Mouse (Mus musculus): ENCODE measurements around the gene Naa80.

GRCm38 (mm10) chr9:107624951-107625350 is 46.3 kb downstream of the Naa80 start:
- TF ChIP-seq ZNF384 (IDR thresholded peaks at IDR 0.05; ENCODE audit: low read depth, low read length) (no peak), MAFK (IDR thresholded peaks at IDR 0.05; ENCODE audit: insufficient read depth, low read depth, low read length) (no peak), ZC3H11A (IDR thresholded peaks at IDR 0.05; ENCODE audit: borderline replicate concordance, low read depth, low read length) (no peak), HCFC1 (IDR thresholded peaks at IDR 0.05; ENCODE audit: borderline replicate concordance, insufficient read depth, low read length) (no peak), CHD2 (IDR thresholded peaks at IDR 0.05; ENCODE audit: low read depth, low read length) (no peak)

Data from ES-E14 (cell line).